Mouse (Mus musculus): Measurements from ENCODE around the gene Ank2. TPM values are rescaled to one million over a fixed set of nuclear protein-coding genes. Genes with fewer than 3 reads are reported as not detected.

Gene Ank2
- polyA plus RNA-seq, 1 experiment from 2014 or later: 3.9 TPM

- ATAC-seq (peak; percentile 32; the same call in 1 of the 2 replicates), DNase-seq (ENCODE audit: low spot score) (no peak)
- H3K27ac ChIP-seq (ENCODE audit: low read length): no peak overlapping the region
- TF ChIP-seq CTCF (IDR thresholded peaks at IDR 0.05) (no peak), EP300 (IDR thresholded peaks at IDR 0.05) (no peak)
- no peaks in the 10 kb centered on the region for H3K27me3 ChIP-seq (replicated peaks; ENCODE audit: insufficient read depth, low read length)
- no peaks in the 10 kb centered on the region for H3K4me1 ChIP-seq (ENCODE audit: insufficient read depth, low read depth, low read length)
- H3K36me3 ChIP-seq (ENCODE audit: insufficient read depth, low read length): no peaks in the 10 kb centered on the region
- no peak overlapping the region for H3K4me3 ChIP-seq (ENCODE audit: low read depth, low read length)
- no peak overlapping the region for H3K4me2 ChIP-seq (replicated peaks; ENCODE audit: low read depth, low read length)
- no peak overlapping the region for H3K9ac ChIP-seq (replicated peaks; ENCODE audit: low read depth)
- WGBS: 77% methylated on average over 2 of the region's 2 CpGs
- H3K9me3 ChIP-seq (ENCODE audit: low read length): no peaks in the 10 kb centered on the region
Measured at GRCm38 (mm10) chr3:126968721-126969120, 530.4 kb downstream of the Ank2 start.

DNA sequence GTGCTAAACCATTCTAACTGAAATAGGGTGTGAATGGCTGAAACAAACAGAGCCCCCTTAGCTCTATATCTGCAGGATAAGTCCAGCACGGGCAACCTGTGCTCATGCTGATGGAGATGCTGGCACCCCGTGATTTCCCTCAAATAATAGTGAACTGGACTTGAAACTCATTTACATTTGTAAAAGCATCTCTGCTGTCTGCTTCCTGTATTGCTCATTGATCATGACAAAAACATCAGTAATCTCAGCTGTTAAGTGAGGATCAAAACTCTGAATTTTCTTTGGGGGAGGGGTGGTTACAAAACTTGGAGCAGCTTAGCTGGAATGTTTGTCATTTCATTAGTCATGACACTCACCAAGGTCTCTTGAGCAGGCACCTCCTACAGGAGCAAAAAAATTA lies 533.4 kb downstream of the Ank2 start:
- no peak for ATAC-seq
- 82% methylated on average over 2 of the region's 2 CpGs for WGBS

DNA sequence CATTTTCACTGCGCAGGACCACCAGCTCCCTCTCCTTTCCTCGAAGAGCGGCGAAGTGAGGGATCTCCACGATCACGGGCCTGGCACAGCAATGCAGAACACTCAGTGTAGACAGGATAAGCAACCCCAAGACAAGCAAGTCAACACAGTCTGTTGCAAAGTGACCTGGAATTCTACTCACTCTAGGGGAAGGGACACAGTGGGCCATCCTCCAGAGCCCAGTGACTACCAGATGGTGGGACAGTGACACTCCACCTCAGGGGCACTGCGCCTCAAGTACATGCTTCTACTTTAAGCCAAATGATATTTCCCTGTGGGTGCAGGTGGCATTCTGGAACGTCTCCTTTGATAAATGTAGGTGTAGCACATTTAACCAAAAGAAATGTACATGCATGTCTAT lies 536.8 kb downstream of the Ank2 start:
- 95% methylated on average over 8 of the region's 8 CpGs for WGBS

More for the DNA sequence above, 533.4 kb downstream of the Ank2 start:
- no peaks in the 10 kb centered on the region for H3K27me3 ChIP-seq (replicated peaks; ENCODE audit: insufficient read depth, low read length)
- H3K9ac ChIP-seq (replicated peaks; ENCODE audit: low read depth): no peak overlapping the region
- no peak overlapping the region for H3K4me3 ChIP-seq (ENCODE audit: low read depth, low read length)
- DNase-seq (ENCODE audit: low spot score): no peak
- H3K27ac ChIP-seq (ENCODE audit: low read length): no peak overlapping the region
- H3K9me3 ChIP-seq (ENCODE audit: low read length): no peaks in the 10 kb centered on the region
- no peaks in the 10 kb centered on the region for H3K36me3 ChIP-seq (ENCODE audit: insufficient read depth, low read length)
- H3K4me1 ChIP-seq (ENCODE audit: insufficient read depth, low read depth, low read length): no peaks in the 10 kb centered on the region
- no peak overlapping the region for H3K4me2 ChIP-seq (replicated peaks; ENCODE audit: low read depth, low read length)
- TF ChIP-seq CTCF (IDR thresholded peaks at IDR 0.05) (no peak), EP300 (IDR thresholded peaks at IDR 0.05) (no peak)

DNA sequence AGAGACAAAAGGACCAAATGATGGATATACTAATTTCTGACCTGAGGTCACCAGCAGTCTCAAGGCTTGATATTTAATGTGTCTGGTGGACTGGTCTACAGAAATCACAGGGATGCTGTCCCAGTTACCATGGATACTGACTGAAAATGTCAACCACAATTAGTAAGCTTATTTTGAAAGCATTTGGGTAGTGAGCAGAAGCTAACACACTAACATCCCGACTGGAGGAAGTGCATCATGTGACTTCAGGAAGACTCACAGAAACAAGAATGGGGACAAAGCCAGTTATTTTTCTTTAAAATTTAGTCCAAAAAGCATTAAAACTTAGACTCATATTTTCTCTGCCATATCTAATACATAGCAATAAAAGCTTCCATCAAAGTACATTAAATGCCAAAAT lies 546.5 kb downstream of the Ank2 start:
- H3K27me3 ChIP-seq (replicated peaks; ENCODE audit: insufficient read depth, low read length): no peaks in the 10 kb centered on the region
- no peak overlapping the region for H3K9ac ChIP-seq (replicated peaks; ENCODE audit: low read depth)
- DNase-seq (ENCODE audit: low spot score): no peak
- no peak overlapping the region for H3K4me2 ChIP-seq (replicated peaks; ENCODE audit: low read depth, low read length)
- ATAC-seq: no peak
- no peak overlapping the region for H3K4me3 ChIP-seq (ENCODE audit: low read depth, low read length)
- TF ChIP-seq CTCF (IDR thresholded peaks at IDR 0.05) (no peak), EP300 (IDR thresholded peaks at IDR 0.05) (no peak)
- H3K36me3 ChIP-seq (ENCODE audit: insufficient read depth, low read length): no peaks in the 10 kb centered on the region
- H3K9me3 ChIP-seq (ENCODE audit: low read length): no peaks in the 10 kb centered on the region
- no peaks in the 10 kb centered on the region for H3K4me1 ChIP-seq (ENCODE audit: insufficient read depth, low read depth, low read length)
- H3K27ac ChIP-seq (ENCODE audit: low read length): no peak overlapping the region
- WGBS: 35% methylated on average over 1 of the region's 1 CpGs

More for the DNA sequence above, 536.8 kb downstream of the Ank2 start:
- H3K9me3 ChIP-seq (ENCODE audit: low read length): no peaks in the 10 kb centered on the region
- ATAC-seq (no peak), DNase-seq (ENCODE audit: low spot score) (no peak)
- H3K4me1 ChIP-seq (ENCODE audit: insufficient read depth, low read depth, low read length): no peaks in the 10 kb centered on the region
- no peak overlapping the region for H3K9ac ChIP-seq (replicated peaks; ENCODE audit: low read depth)
- H3K36me3 ChIP-seq (ENCODE audit: insufficient read depth, low read length): no peaks in the 10 kb centered on the region
- H3K27ac ChIP-seq (ENCODE audit: low read length): no peak overlapping the region
- no peak for TF ChIP-seq CTCF (IDR thresholded peaks at IDR 0.05)
- TF ChIP-seq EP300 (IDR thresholded peaks at IDR 0.05): no peak
- no peak overlapping the region for H3K4me2 ChIP-seq (replicated peaks; ENCODE audit: low read depth, low read length)
- no peaks in the 10 kb centered on the region for H3K27me3 ChIP-seq (replicated peaks; ENCODE audit: insufficient read depth, low read length)
- no peak overlapping the region for H3K4me3 ChIP-seq (ENCODE audit: low read depth, low read length)

DNA sequence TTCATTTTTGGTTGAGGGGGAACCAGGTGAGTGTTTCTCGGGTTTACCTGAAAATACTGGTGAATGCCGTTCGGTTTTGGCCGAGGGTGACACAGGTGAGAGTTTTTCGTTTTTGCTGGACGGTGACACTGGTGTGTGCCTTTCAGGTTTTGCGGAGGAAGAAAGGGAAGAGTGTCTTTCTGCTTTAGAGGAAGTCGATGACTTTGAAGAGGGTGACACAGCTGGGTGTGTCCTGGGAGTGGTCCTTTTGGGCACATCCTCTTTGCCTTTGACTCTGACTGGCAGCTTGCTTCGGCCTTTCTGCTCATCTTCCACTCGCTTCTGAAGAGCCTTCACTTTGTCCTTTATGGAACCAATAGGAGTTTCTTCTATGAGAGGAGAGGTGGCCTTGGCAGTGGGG lies 552.6 kb downstream of the Ank2 start:
- no peak for ATAC-seq
- no peaks in the 10 kb centered on the region for H3K36me3 ChIP-seq (ENCODE audit: insufficient read depth, low read length)
- no peaks in the 10 kb centered on the region for H3K27me3 ChIP-seq (replicated peaks; ENCODE audit: insufficient read depth, low read length)
- WGBS: 93% methylated on average over 10 of the region's 10 CpGs
- H3K4me1 ChIP-seq (ENCODE audit: insufficient read depth, low read depth, low read length): no peaks in the 10 kb centered on the region
- no peak overlapping the region for H3K4me2 ChIP-seq (replicated peaks; ENCODE audit: low read depth, low read length)
- no peak overlapping the region for H3K9ac ChIP-seq (replicated peaks; ENCODE audit: low read depth)
- TF ChIP-seq EP300 (IDR thresholded peaks at IDR 0.05) (no peak), CTCF (IDR thresholded peaks at IDR 0.05) (no peak)
- no peak overlapping the region for H3K4me3 ChIP-seq (ENCODE audit: low read depth, low read length)
- DNase-seq (ENCODE audit: low spot score): no peak
- H3K27ac ChIP-seq (ENCODE audit: low read length): no peak overlapping the region
- no peaks in the 10 kb centered on the region for H3K9me3 ChIP-seq (ENCODE audit: low read length)

GRCm38 (mm10) chr3:126944838-126945237 lies 554.3 kb downstream of the Ank2 start:
- Histone ChIP-seq H3K27ac (ENCODE audit: low read length) (no peak overlapping the region), H3K9me3 (ENCODE audit: low read length) (no peaks in the 10 kb centered on the region), H3K4me2 (replicated peaks; ENCODE audit: low read depth, low read length) (no peak overlapping the region), H3K4me3 (ENCODE audit: low read depth, low read length) (no peak overlapping the region), H3K4me1 (ENCODE audit: insufficient read depth, low read depth, low read length) (no peaks in the 10 kb centered on the region), H3K9ac (replicated peaks; ENCODE audit: low read depth) (no peak overlapping the region), H3K27me3 (replicated peaks; ENCODE audit: insufficient read depth, low read length) (no peaks in the 10 kb centered on the region), H3K36me3 (ENCODE audit: insufficient read depth, low read length) (no peaks in the 10 kb centered on the region)
- WGBS: 39% methylated on average over 4 of the region's 4 CpGs
- DNase-seq (ENCODE audit: low spot score): no peak
- no peak for ATAC-seq
- TF ChIP-seq CTCF (IDR thresholded peaks at IDR 0.05): no peak
- TF ChIP-seq EP300 (IDR thresholded peaks at IDR 0.05): no peak

GRCm38 (mm10) chr3:126944081-126944480 lies 555.1 kb downstream of the Ank2 start:
- no peak overlapping the region for H3K4me3 ChIP-seq (ENCODE audit: low read depth, low read length)
- WGBS: 70% methylated on average over 11 of the region's 11 CpGs
- H3K9me3 ChIP-seq (ENCODE audit: low read length): no peaks in the 10 kb centered on the region
- H3K36me3 ChIP-seq (ENCODE audit: insufficient read depth, low read length): no peaks in the 10 kb centered on the region
- DNase-seq (ENCODE audit: low spot score) (no peak), ATAC-seq (no peak)
- no peak for TF ChIP-seq CTCF (IDR thresholded peaks at IDR 0.05)
- no peak for TF ChIP-seq EP300 (IDR thresholded peaks at IDR 0.05)
- no peaks in the 10 kb centered on the region for H3K4me1 ChIP-seq (ENCODE audit: insufficient read depth, low read depth, low read length)
- no peak overlapping the region for H3K4me2 ChIP-seq (replicated peaks; ENCODE audit: low read depth, low read length)
- no peaks in the 10 kb centered on the region for H3K27me3 ChIP-seq (replicated peaks; ENCODE audit: insufficient read depth, low read length)
- H3K27ac ChIP-seq (ENCODE audit: low read length): no peak overlapping the region
- H3K9ac ChIP-seq (replicated peaks; ENCODE audit: low read depth): no peak overlapping the region

Data from lung, postnatal 0 days (tissue).